Mouse (Mus musculus) megakaryocyte progenitor cell, adult 5-6 weeks (primary cell): ENCODE measurements at regions not wholly inside any gene's neighbourhood (a gene's known extent, or its start where the extent isn't known, plus 50 kb on each side); places are given as distances from the start of the nearest gene placed in this dataset.
"Not testable (repeated sequence)": the region's sequence is repeated elsewhere in the genome, so short reads cannot be mapped to it uniquely, and the experiment has no call there.

Source experiments
- ATAC-seq: replicated peaks from 2 replicates; pipeline ENCODE4 v1.8.0; 2016; ENCODE audit warnings: mild to moderate bottlenecking, moderate TSS enrichment, inconsistent platforms; ENCODE audit not compliant: poor library complexity

GRCm38 (mm10) chr16:50533881-50534280, 57.1 kb downstream of the Ccdc54 start:
- peak; percentile 60 for ATAC-seq

GRCm38 (mm10) chr16:50529511-50530416, 61.2 kb downstream of the Ccdc54 start:
- ATAC-seq: peak; percentile 76

- peak; percentile 47 for ATAC-seq
These were observed 62.1 kb downstream of the Ccdc54 start for GRCm38 (mm10) chr16:50528677-50529510.

GRCm38 (mm10) chr16:50528355-50528676, 62.6 kb downstream of the Ccdc54 start:
- peak; percentile 14; the same call in 1 of the 2 replicates for ATAC-seq

- not testable (repeated sequence) for ATAC-seq
These were observed 64.0 kb downstream of the Ccdc54 start for GRCm38 (mm10) chr16:50526930-50527329.

GRCm38 (mm10) chr16:50525934-50526366, 65.0 kb downstream of the Ccdc54 start:
- ATAC-seq: no peak

- no peak for ATAC-seq
These were observed 65.5 kb downstream of the Ccdc54 start for GRCm38 (mm10) chr16:50525504-50525903.

- no peak; the same call in 1 of the 2 replicates for ATAC-seq
These were observed 71.3 kb downstream of the Ccdc54 start for GRCm38 (mm10) chr16:50519610-50520009.

GRCm38 (mm10) chr16:50516579-50516978, 74.4 kb downstream of the Ccdc54 start:
- no peak for ATAC-seq

- no peak for ATAC-seq
These were observed 75.9 kb downstream of the Ccdc54 start for GRCm38 (mm10) chr16:50515039-50515438.

- no peak for ATAC-seq
These were observed 78.9 kb downstream of the Ccdc54 start for GRCm38 (mm10) chr16:50512080-50512479.

- ATAC-seq: no peak
These were observed 77.3 kb upstream of the Bbx start for GRCm38 (mm10) chr16:50509529-50509895.

GRCm38 (mm10) chr16:50508673-50509528, 76.7 kb upstream of the Bbx start:
- ATAC-seq: no peak

GRCm38 (mm10) chr16:50504619-50505018, 72.4 kb upstream of the Bbx start:
- no peak for ATAC-seq

- ATAC-seq: no peak
These were observed 66.7 kb upstream of the Bbx start for GRCm38 (mm10) chr16:50498909-50499308.

GRCm38 (mm10) chr16:50493662-50494061, 61.5 kb upstream of the Bbx start:
- no peak for ATAC-seq

GRCm38 (mm10) chr16:50489244-50489643, 57.1 kb upstream of the Bbx start:
- no peak for ATAC-seq

GRCm38 (mm10) chr16:50482360-50482786, 50.2 kb upstream of the Bbx start:
- ATAC-seq: peak; percentile 74
